Mouse (Mus musculus): Measurements from ENCODE around the gene Eif4ebp2.

GRCm38 (mm10) chr10:61447581-61448353, 4.7 kb downstream of the Eif4ebp2 start:
- TF ChIP-seq POLR2A (IDR thresholded peaks at IDR 0.05; ENCODE audit: borderline replicate concordance, extremely low read depth, insufficient read depth, insufficient read length, poor library complexity, severe bottlenecking), result no peak
- no peak for TF ChIP-seq CTCF (IDR thresholded peaks at IDR 0.05; ENCODE audit: borderline replicate concordance, extremely low read depth, insufficient read depth, insufficient read length)
